Mouse (Mus musculus) stomach, embryonic 14.5 days (tissue): Measurements from ENCODE around the gene Rnf224. TPM values are rescaled to one million over a fixed set of nuclear protein-coding genes. Genes with fewer than 3 reads are reported as not detected.

ENCODE experiments used
- ATAC-seq: fragments of 200-750 bp; cut with Nextera tagmentation; 2 replicates; pipeline ENCODE4 v1.8.0; 2017; ENCODE audit warnings: low read depth, moderate TSS enrichment; ENCODE audit not compliant: insufficient number of reproducible peaks, insufficient read depth, low FRiP score
- H3K27ac ChIP-seq: fragments of 300-500 bp; sonication (generic); 2 replicates; pipeline ENCODE4 v1.5.1; 2014; ENCODE audit warnings: mild to moderate bottlenecking, low read length, moderate library complexity, mixed read lengths
- H3K27me3 ChIP-seq: fragments of 300-500 bp; sonication (generic); 2 replicates; pipeline ENCODE4 v1.6.1; 2014; ENCODE audit warnings: low read length, control low read depth, mixed read lengths; ENCODE audit not compliant: control insufficient read depth, insufficient read depth
- H3K36me3 ChIP-seq: fragments of 300-500 bp; sonication (generic); 2 replicates; pipeline ENCODE4 v1.6.1; 2014; ENCODE audit warnings: mild to moderate bottlenecking, control low read depth, low read length, moderate library complexity, mixed read lengths; ENCODE audit not compliant: control insufficient read depth, insufficient read depth
- H3K4me1 ChIP-seq: fragments of 300-500 bp; sonication (generic); 2 replicates; pipeline ENCODE4 v1.6.1; 2014; ENCODE audit warnings: low read length, control low read depth, mixed read lengths; ENCODE audit not compliant: control insufficient read depth, insufficient read depth
- H3K4me2 ChIP-seq: fragments of 300-500 bp; sonication (generic); replicated peaks from 2 replicates; pipeline ENCODE4 v1.6.1; 2014; ENCODE audit warnings: low read depth, low read length, control low read depth
- H3K4me3 ChIP-seq: fragments of 300-500 bp; sonication (generic); 2 replicates; pipeline ENCODE4 v1.5.1; 2014; ENCODE audit warnings: low read depth, low read length, control low read depth
- H3K9ac ChIP-seq: fragments of 300-500 bp; sonication (generic); replicated peaks from 2 replicates; pipeline ENCODE4 v1.6.1; 2014; ENCODE audit warnings: low read depth, mild to moderate bottlenecking, control low read depth, low read length, moderate library complexity, mixed read lengths
- H3K9me3 ChIP-seq: fragments of 300-500 bp; sonication (generic); 2 replicates; pipeline ENCODE4 v1.6.1; 2016; ENCODE audit warnings: low read depth, low read length, control low read depth; ENCODE audit not compliant: control insufficient read depth
- WGBS: fragments of 180-500 bp; shearing (Covaris S2); extraction: QIAGEN DNeasy Blood & Tissue Kit; methylation state at CpG from one replicate; pipeline ENCODE4 v1.1.7; 2014; 5-methylcytosine and 5-hydroxymethylcytosine counted together
- polyA plus RNA-seq: library from polyadenylated mRNA; unstranded; fragments of >200 nt; fragmentation: Nextera tagmentation; extraction: Ambion mirVana; gene quantifications from 2 replicates; pipeline ENCODE4 v1.2.1, GENCODE M21; 2014

Rnf224 gene
- polyA plus RNA-seq, 1 experiment from 2014 or later = not detected

- WGBS = 84% methylated on average over 17 of the region's 17 CpGs
- H3K36me3 ChIP-seq = peaks cover 7% of the 10 kb centered on the region
- no peaks in the 10 kb centered on the region for H3K9me3 ChIP-seq
- no peak overlapping the region for H3K4me3 ChIP-seq
- H3K27me3 ChIP-seq = 0 out of 2 replicates have a peak, but pooled peaks cover 8% of the 10 kb centered on the region
- no peak overlapping the region; the same call in 1 of the 2 replicates for H3K27ac ChIP-seq
- peak overlapping the region; percentile 36; the same call in 1 of the 2 replicates for H3K4me2 ChIP-seq
- H3K4me1 ChIP-seq = peaks cover 14% of the 10 kb centered on the region; the same call in 1 of the 2 replicates
- H3K9ac ChIP-seq = no peak overlapping the region; the same call in 1 of the 2 replicates
- no peak for ATAC-seq
Observed at GRCm38 (mm10) chr2:25194486-25195171, 42.0 kb downstream of the Rnf224 start.

GRCm38 (mm10) chr2:25194006-25194405 is 42.6 kb downstream of the Rnf224 start:
- H3K4me3 ChIP-seq = no peak overlapping the region
- ATAC-seq = no peak
- no peak overlapping the region for H3K27ac ChIP-seq
- peaks cover under 1% of the 10 kb centered on the region; the same call in 1 of the 2 replicates for H3K36me3 ChIP-seq
- H3K4me1 ChIP-seq = peaks cover 14% of the 10 kb centered on the region; the same call in 1 of the 2 replicates
- H3K9ac ChIP-seq = no peak overlapping the region
- WGBS = 79% methylated on average over 5 of the region's 5 CpGs
- H3K4me2 ChIP-seq = no peak overlapping the region
- no peaks in the 10 kb centered on the region for H3K9me3 ChIP-seq
- H3K27me3 ChIP-seq = 0 out of 2 replicates have a peak, but pooled peaks cover 8% of the 10 kb centered on the region

GRCm38 (mm10) chr2:25193330-25193770 is 43.2 kb downstream of the Rnf224 start:
- Histone ChIP-seq H3K27me3 (0 out of 2 replicates have a peak, but pooled peaks cover 8% of the 10 kb centered on the region), H3K9ac (no peak overlapping the region), H3K4me3 (no peak overlapping the region), H3K4me2 (peak overlapping the region; percentile 8; the same call in 1 of the 2 replicates), H3K4me1 (peaks cover 14% of the 10 kb centered on the region; the same call in 1 of the 2 replicates), H3K36me3 (no peaks in the 10 kb centered on the region; the same call in 1 of the 2 replicates), H3K9me3 (no peaks in the 10 kb centered on the region), H3K27ac (no peak overlapping the region)
- peak; percentile 76 for ATAC-seq
- WGBS = under 1% methylated on average over 6 of the region's 6 CpGs

GRCm38 (mm10) chr2:25187841-25188240 is 48.7 kb downstream of the Rnf224 start:
- no peak overlapping the region for H3K27ac ChIP-seq
- no peak overlapping the region for H3K9ac ChIP-seq
- WGBS = 84% methylated on average over 6 of the region's 6 CpGs
- no peak overlapping the region for H3K4me2 ChIP-seq
- no peaks in the 10 kb centered on the region for H3K9me3 ChIP-seq
- H3K36me3 ChIP-seq = no peaks in the 10 kb centered on the region
- H3K4me1 ChIP-seq = no peaks in the 10 kb centered on the region
- no peak for ATAC-seq
- peaks cover 9% of the 10 kb centered on the region; the same call in 1 of the 2 replicates for H3K27me3 ChIP-seq
- H3K4me3 ChIP-seq = no peak overlapping the region

GRCm38 (mm10) chr2:25186575-25186930 is 50.0 kb downstream of the Rnf224 start:
- 36% methylated on average over 5 of the region's 5 CpGs for WGBS
- Histone ChIP-seq H3K36me3 (no peaks in the 10 kb centered on the region), H3K27ac (no peak overlapping the region), H3K4me1 (no peaks in the 10 kb centered on the region), H3K4me3 (no peak overlapping the region; the same call in 1 of the 2 replicates), H3K4me2 (peak overlapping the region; percentile 95), H3K9ac (peak overlapping the region; percentile 15), H3K27me3 (peaks cover 9% of the 10 kb centered on the region; the same call in 1 of the 2 replicates), H3K9me3 (no peaks in the 10 kb centered on the region)
- ATAC-seq = no peak

GRCm38 (mm10) chr2:25185625-25186574 is 50.7 kb downstream of the Rnf224 start:
- Histone ChIP-seq H3K9me3 (no peaks in the 10 kb centered on the region), H3K9ac (peak overlapping the region; percentile 15), H3K27ac (peak overlapping the region; percentile 45; the same call in 1 of the 2 replicates), H3K4me2 (peak overlapping the region; percentile 95), H3K4me1 (peaks cover 4% of the 10 kb centered on the region; the same call in 1 of the 2 replicates), H3K4me3 (peak overlapping the region; percentile 42), H3K36me3 (no peaks in the 10 kb centered on the region), H3K27me3 (peaks cover 9% of the 10 kb centered on the region; the same call in 1 of the 2 replicates)
- 1% methylated on average over 64 of the region's 64 CpGs for WGBS
- ATAC-seq = peak; percentile 50; the same call in 1 of the 2 replicates

GRCm38 (mm10) chr2:25184496-25184895 is 52.1 kb downstream of the Rnf224 start:
- no peaks in the 10 kb centered on the region for H3K36me3 ChIP-seq
- peaks cover 6% of the 10 kb centered on the region; the same call in 1 of the 2 replicates for H3K4me1 ChIP-seq
- H3K27me3 ChIP-seq = peaks cover 16% of the 10 kb centered on the region
- no peak overlapping the region for H3K9ac ChIP-seq
- H3K4me3 ChIP-seq = no peak overlapping the region
- ATAC-seq = no peak
- H3K4me2 ChIP-seq = no peak overlapping the region
- 97% methylated on average over 7 of the region's 7 CpGs for WGBS
- no peak overlapping the region for H3K27ac ChIP-seq
- no peaks in the 10 kb centered on the region for H3K9me3 ChIP-seq
